Mouse (Mus musculus) midbrain, embryonic 12.5 days (tissue): Measurements from ENCODE around the gene Capn11. TPM values are rescaled to one million over a fixed set of nuclear protein-coding genes. Genes with fewer than 3 reads are reported as not detected.

Experiments used
- ATAC-seq: fragments of 200-750 bp; cut with Nextera tagmentation; 2 replicates; pipeline ENCODE4 v1.8.0; 2017; ENCODE audit warnings: low read depth, moderate TSS enrichment, moderate library complexity; ENCODE audit not compliant: low FRiP score
- H3K27ac ChIP-seq: fragments of 300-500 bp; sonication (generic); replicated peaks from 2 replicates; pipeline ENCODE4 v1.5.1; 2016; ENCODE audit warnings: mild to moderate bottlenecking
- H3K27me3 ChIP-seq: fragments of 300-500 bp; sonication (generic); 2 replicates; pipeline ENCODE4 v1.6.1; 2016; ENCODE audit warnings: mild to moderate bottlenecking
- H3K36me3 ChIP-seq: fragments of 300-500 bp; sonication (generic); 2 replicates; pipeline ENCODE4 v1.6.1; 2016
- H3K4me1 ChIP-seq: fragments of 300-500 bp; sonication (generic); 2 replicates; pipeline ENCODE4 v1.6.1; 2016
- H3K4me2 ChIP-seq: fragments of 300-500 bp; sonication (generic); replicated peaks from 2 replicates; pipeline ENCODE4 v1.6.1; 2016; ENCODE audit warnings: mild to moderate bottlenecking, moderate library complexity
- H3K4me3 ChIP-seq: fragments of 300-500 bp; sonication (generic); 2 replicates; pipeline ENCODE4 v1.5.1; 2016; ENCODE audit warnings: mild to moderate bottlenecking
- H3K9ac ChIP-seq: fragments of 300-500 bp; sonication (generic); replicated peaks from 2 replicates; pipeline ENCODE4 v1.6.1; 2016; ENCODE audit warnings: mild to moderate bottlenecking, moderate library complexity
- H3K9me3 ChIP-seq: fragments of 300-500 bp; sonication (generic); 2 replicates; pipeline ENCODE4 v1.6.1; 2016; ENCODE audit warnings: mild to moderate bottlenecking
- WGBS: fragments of 180-500 bp; shearing (Covaris S2); methylation state at CpG from one replicate; pipeline ENCODE4 v1.1.7; 2016; 5-methylcytosine and 5-hydroxymethylcytosine counted together
- polyA plus RNA-seq: library from polyadenylated mRNA; unstranded; fragments of >200 nt; fragmentation: Nextera tagmentation; extraction: Ambion mirVana; gene quantifications from 2 replicates; pipeline ENCODE4 v1.2.1, GENCODE M21; 2016

Capn11 gene
- polyA plus RNA-seq, 1 experiment from 2014 or later, result 1.4 TPM

GRCm38 (mm10) chr17:45582715-45583355 is 76.3 kb downstream of the Capn11 start:
- Histone ChIP-seq H3K9me3 (no peaks in the 10 kb centered on the region), H3K4me2 (no peak overlapping the region), H3K4me1 (peaks cover 20% of the 10 kb centered on the region), H3K27ac (no peak overlapping the region), H3K4me3 (no peak overlapping the region), H3K27me3 (no peaks in the 10 kb centered on the region), H3K9ac (no peak overlapping the region), H3K36me3 (0 out of 2 replicates have a peak, but pooled peaks cover 5% of the 10 kb centered on the region)
- ATAC-seq, result no peak
- 72% methylated on average over 6 of the region's 6 CpGs for WGBS

DNA sequence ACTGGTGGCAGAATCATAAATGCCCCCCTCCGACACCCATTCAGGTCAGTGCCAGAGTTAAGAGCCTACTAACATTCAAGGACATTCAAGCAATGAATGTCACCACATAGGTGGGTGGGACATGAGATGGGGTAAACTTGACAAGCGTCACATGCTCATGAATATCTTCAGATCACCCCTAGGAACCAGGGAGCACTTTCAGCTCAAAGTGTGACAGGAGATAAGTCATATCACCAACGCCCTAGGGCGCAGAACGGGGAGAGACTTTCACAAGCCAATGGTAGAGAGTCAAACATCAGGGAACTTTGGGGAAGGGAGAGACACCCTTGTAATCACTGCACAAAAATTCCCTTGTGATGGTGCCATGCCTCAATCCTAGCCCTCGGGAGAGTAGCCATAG is 76.9 kb downstream of the Capn11 start:
- peaks cover 20% of the 10 kb centered on the region for H3K4me1 ChIP-seq
- no peak overlapping the region for H3K9ac ChIP-seq
- H3K4me2 ChIP-seq, result no peak overlapping the region
- H3K9me3 ChIP-seq, result no peaks in the 10 kb centered on the region
- no peak overlapping the region for H3K4me3 ChIP-seq
- H3K27me3 ChIP-seq, result no peaks in the 10 kb centered on the region
- no peak for ATAC-seq
- 0 out of 2 replicates have a peak, but pooled peaks cover 4% of the 10 kb centered on the region for H3K36me3 ChIP-seq
- H3K27ac ChIP-seq, result no peak overlapping the region
- WGBS, result 96% methylated on average over 6 of the region's 6 CpGs

DNA sequence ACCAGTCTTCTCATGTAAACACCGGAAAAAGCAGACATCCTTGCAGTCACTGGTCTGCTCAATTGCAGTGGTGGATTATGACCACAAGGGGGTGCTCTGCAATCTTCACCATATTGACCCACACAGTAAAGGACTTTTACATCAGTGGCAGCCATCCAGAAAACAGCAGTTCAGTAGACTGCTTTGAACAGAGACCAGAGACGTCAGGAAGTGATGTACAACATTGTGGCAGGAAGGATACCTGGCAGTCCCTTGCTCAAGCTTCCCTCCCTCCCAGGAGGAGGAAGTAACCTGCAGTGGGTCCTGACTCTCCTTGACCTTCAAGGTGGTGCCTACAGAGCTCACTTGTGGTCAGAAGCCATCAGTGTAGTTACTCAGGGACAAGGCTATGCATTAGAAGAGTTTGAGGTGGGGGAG is 77.5 kb downstream of the Capn11 start:
- Histone ChIP-seq H3K4me3 (no peak overlapping the region), H3K4me2 (no peak overlapping the region), H3K36me3 (no peaks in the 10 kb centered on the region), H3K27me3 (no peaks in the 10 kb centered on the region), H3K9me3 (no peaks in the 10 kb centered on the region), H3K4me1 (peaks cover 20% of the 10 kb centered on the region), H3K9ac (no peak overlapping the region), H3K27ac (no peak overlapping the region)
- ATAC-seq, result no peak
- 17% methylated on average over 2 of the region's 2 CpGs for WGBS

DNA sequence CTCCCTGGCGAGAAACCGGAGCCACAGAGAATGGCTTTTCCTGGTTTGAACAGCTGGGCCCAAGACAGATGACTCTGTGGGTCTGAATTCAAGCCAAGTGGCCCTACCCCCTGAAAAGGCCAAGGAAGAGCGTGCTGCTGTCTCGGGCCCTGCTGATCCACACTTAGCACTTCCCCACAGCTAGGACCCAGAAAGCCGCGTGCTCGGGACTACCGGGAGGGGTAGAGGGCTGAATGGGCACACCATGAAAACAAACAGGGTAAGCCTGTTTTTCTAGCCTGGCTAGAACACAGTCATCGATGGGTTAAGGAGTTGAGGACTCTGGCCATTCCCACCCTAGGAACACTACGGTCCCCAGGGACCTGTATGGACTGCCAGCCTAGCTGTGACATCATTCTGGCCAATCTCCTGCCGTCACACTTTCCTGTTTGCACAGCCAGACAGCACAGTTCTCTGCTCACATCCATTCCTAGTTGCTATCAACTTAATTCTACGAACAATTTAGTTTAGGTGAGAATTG is 78.1 kb downstream of the Capn11 start:
- no peaks in the 10 kb centered on the region for H3K27me3 ChIP-seq
- no peaks in the 10 kb centered on the region for H3K9me3 ChIP-seq
- H3K27ac ChIP-seq, result no peak overlapping the region
- no peak overlapping the region for H3K4me3 ChIP-seq
- 44% methylated on average over 12 of the region's 12 CpGs for WGBS
- ATAC-seq, result no peak
- H3K4me2 ChIP-seq, result no peak overlapping the region
- H3K9ac ChIP-seq, result no peak overlapping the region
- H3K4me1 ChIP-seq, result peaks cover 20% of the 10 kb centered on the region
- no peaks in the 10 kb centered on the region for H3K36me3 ChIP-seq

Other genes with a start within 250 kb of the Capn11 start
- gene Cdc5l, start 225.6 kb downstream of the Capn11 start, polyA plus RNA-seq, result 74.2 and 76.4 TPM in 2 replicates
- gene Spats1, start 183.9 kb downstream of the Capn11 start, polyA plus RNA-seq, result 0.85 and 1.0 TPM in 2 replicates
- gene Aars2, start 152.5 kb downstream of the Capn11 start, polyA plus RNA-seq, result 24.2 and 24.9 TPM in 2 replicates
- 0.71 and 1.8 TPM in 2 replicates for gene Tcte1, start 135.9 kb downstream of the Capn11 start, polyA plus RNA-seq
- 12.6 and 13.5 TPM in 2 replicates for gene Tmem151b, start 109.6 kb downstream of the Capn11 start, polyA plus RNA-seq
- 6.8 and 7.9 TPM in 2 replicates for gene Nfkbie, start 103.6 kb downstream of the Capn11 start, polyA plus RNA-seq
- 96.6 and 102 TPM in 2 replicates for gene Slc35b2, start 95.5 kb downstream of the Capn11 start, polyA plus RNA-seq
- 1,424 and 1,459 TPM in 2 replicates for gene Hsp90ab1, start 86.1 kb downstream of the Capn11 start, polyA plus RNA-seq
- 40.1 and 40.2 TPM in 2 replicates for gene Slc29a1, start 59.7 kb downstream of the Capn11 start, polyA plus RNA-seq
- not detected in 2 replicates for gene Mymx, start 57.2 kb downstream of the Capn11 start, polyA plus RNA-seq
- 105 and 110 TPM in 2 replicates for gene Mrpl14, start 27.0 kb upstream of the Capn11 start, polyA plus RNA-seq
- 97.9 and 107 TPM in 2 replicates for gene Tmem63b, start 27.6 kb upstream of the Capn11 start, polyA plus RNA-seq
- gene 1600014C23Rik, start 74.5 kb upstream of the Capn11 start, polyA plus RNA-seq, result not detected in 2 replicates